Mouse (Mus musculus): ENCODE data around the gene Tmem28.

Gene Tmem28

DNA sequence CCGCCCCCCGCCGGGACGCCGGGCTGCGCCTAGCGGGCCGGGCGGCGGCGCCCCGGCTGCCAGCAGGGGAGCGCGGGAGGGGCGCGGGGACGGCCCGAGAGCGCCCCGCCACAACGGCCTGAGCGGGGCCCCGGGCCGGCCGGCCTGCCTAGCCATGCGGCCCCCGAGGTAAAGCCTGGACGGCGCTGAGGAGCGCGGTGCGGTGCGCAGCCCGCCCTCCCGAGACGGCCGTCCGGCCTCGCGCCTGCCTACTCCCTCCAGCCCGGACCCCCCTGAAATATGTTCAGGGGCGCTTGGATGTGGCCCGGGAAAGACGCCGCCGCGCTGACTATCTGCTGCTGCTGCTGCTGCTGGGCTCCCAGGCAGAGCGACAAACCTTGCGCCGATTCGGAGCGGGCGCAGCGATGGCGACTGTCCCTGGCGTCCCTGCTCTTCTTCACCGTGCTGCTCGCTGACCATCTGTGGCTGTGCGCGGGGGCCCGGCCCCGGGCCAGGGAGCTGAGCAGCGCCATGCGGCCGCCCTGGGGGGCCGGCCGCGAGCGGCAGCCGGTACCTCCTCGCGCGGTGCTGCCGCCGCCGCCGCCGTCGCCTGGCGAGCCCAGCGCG, at the start of gene Tmem28:
Gene Tmem28, plus strand, starts transcription at position 232 of the 606 bp plus-strand sequence.
- no peak for DNase-seq

DNA sequence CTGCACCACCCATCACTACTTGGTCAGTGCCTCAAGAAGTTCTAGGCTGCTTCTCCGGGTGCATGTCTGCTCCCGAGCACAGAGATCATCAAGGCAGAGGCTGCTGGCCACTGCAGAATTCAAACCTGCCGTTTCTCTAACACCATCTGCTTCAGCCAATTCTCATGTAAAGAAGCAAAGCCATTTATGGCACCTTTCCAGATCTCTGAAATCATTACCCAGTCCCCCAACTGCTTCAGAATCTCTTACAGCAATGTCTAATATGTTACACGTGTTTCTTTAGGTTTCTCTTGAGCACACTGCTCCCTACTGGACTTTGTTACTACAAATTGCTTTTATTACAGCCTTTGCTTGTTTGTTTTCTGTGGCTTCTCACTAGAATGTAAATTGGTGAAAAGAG, 40.5 kb upstream of the Tmem28 start:
- DNase-seq = no peak

GRCm38 (mm10) chrX:99808375-99808774, 12.4 kb upstream of the Tmem28 start:
- DNase-seq = no peak

- peak; percentile 37 for DNase-seq
Observed at GRCm38 (mm10) chrX:99819395-99819935, 1.4 kb upstream of the Tmem28 start.

DNA sequence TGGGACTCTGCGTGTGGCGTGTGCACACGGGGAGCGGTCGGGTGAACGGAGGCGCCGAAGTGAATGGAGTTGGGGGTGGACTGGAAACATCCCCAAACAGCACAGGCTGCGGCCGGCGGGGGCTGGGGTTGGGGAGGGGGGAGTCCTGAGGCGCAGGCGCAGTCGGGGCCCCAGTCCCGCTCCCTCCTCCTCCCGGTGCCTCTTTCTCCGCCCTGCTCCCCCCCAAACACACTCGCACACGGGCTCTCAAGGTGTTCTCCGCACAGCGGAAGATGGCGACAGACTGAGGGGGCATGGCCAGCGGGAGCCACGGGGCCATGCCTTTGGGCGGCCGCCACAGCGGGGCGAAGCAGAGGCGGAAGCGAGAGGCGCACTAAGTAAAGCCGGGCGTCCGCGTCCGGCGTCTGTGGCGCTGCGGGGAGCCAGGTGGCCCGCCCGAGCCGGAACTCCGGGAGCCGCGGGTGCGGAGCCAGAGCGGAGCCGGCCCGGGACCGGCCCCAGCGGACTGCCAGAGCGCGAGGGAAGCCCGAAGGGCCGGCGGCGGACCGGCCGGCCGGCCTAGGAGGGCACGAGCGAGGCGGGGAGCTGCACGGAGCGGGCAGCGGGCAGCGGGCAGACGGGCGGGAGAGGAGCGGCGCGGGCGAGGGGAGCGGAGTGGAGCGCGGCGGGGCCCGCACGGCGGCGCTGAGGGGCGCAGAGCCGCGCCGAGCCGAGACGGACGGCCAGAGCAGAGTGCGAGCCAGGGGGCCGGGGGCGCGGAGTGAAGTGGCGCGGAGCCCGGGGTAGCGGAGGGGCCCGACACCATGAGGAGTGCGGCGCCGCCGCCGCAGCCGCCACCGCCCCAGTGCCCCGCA, 658 bp upstream of the Tmem28 start:
- DNase-seq = peak; percentile 45

- DNase-seq = peak; percentile 51
Observed at GRCm38 (mm10) chrX:99842090-99842489, 21.3 kb downstream of the Tmem28 start.

DNA sequence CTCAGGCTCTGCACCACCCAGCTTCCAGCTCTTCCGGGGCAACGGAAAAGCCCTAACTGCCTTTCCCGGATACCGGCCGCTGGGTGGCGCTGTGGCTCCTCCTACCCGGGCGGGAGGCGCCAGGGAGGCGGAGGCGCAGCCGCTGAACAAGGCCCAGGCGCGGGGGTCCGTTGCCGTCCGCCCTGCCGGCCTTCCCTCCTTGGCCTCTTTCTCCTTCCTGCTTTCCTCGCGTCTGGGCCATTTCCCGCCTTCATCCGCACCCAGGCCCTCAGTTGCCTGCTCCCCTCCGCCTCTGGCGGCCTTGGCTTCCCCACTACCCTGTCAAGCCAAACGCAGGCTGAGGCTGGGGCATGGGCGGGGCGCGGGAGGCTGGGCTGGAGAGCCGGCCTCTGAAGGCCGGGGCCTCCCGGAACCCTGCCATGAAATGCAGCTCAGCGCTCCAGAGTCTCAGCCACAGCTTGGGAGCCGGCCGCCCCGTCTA, 32.5 kb downstream of the Tmem28 start:
- peak; percentile 5 for DNase-seq

GRCm38 (mm10) chrX:99853834-99854233, 33.0 kb downstream of the Tmem28 start:
- no peak for DNase-seq

DNA sequence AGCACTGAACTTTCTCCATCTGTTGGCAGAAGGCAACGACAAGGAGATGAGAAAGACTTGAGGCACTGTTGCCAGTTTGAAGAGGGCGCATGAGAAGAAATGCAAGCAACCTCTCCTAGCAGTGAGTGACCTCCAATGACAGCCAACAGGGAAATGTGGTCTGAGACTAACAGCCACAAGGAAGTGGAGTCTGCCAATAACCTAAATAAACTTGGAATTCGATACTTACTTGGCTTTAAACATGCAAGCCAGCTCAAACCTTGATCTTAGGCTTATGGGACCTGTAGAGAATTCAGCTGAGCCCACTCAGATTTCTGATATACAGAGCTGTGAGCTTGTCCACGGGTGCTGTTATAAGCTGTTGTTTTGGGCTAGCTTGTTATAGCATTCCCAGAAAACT, 51.4 kb downstream of the Tmem28 start:
- no peak for DNase-seq

DNA sequence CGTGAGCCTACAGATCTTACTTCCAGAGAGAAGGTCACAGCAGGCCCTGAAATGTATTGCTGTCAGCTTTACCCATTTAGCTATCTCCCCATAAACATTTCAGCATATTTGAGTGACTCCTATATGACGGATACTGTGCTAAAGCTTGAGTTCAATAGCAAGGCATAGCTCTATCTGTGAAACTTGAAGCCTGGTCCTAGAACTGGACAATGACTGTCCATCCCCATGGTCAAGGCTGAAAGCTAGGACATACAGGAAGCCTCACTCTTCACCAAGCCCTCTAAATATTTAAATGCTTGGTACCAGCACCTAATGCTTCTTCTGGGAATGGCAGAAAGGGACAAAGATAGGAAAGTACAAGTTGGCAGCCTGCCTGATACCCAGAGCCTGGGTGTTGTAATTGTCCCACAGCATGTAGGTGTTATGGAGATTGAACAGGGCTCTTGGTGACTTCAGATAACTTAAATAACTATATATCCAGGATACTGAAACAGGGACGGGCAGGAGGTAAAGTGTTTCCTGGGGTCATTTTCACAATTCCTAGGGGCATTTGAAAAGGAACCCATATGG, 51.9 kb downstream of the Tmem28 start:
- DNase-seq = no peak

DNA sequence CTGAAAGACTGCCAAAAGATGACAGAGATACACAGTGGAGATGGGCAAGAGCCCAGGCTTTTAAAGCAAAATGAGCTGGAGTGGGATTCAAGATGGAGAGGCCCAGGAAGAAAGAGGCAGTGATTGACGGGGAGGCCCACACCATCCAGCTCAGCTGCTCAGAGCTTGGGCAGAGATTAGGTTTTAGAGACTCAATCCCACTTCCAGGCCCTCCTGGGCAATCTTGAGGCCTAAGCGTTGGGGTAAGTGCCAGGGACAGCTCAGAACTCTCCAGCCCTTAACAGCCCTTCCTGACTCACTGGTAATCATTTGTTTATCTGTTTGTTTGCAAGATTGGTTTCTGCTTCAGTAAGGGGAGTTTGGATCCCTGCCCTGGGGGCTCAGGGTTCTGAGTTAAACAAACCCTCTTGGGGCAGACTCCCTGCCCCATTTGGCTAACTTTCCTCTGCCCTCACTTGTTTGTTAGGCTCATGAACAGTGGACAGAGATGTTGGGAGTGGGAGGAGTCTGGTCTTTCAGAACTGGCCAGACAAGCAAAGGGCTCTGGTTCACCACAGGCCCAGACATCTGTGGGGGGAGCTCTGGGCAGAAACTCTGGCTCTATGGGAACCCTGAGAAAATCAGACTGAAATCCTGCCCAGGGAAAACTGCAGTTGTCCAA, 52.6 kb downstream of the Tmem28 start:
- DNase-seq = no peak

DNA sequence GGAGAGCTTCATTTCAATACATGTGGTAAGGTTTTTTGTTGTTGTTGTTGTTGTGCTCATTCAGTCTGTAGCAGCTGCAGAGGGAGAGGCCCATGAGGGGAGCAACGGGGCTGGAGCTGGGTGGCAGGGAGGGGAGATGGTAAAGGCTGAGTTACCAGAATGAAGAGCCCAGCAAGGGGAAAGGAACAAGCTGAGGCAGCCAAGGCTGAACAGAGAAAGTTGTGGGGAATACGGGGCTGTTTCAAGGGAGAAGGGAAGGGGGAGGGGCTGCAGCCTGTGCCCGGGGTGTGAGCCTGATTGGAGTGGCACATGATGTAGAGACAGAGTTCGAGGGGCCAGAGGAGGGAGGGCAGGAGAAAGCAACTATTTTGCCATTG, 53.1 kb downstream of the Tmem28 start:
- DNase-seq = no peak

DNA sequence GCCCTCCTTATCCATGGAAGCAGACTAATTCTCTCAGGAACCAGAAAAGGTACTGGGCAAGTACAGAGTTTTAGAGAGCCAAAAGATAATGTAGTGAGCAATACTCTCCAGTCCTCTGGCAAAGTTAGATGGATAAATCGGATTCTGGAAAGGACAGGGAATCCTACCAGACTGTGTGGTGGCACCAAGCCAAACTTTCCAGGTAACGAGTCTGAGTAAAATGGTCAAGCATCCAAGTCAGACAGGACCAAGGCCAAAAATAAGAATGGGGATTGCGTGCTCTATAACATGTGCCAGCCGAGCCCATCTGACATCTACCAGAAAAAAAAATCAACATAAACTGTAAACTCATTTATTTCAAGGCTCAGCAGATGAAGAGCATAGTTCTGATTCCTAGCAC, 56.0 kb downstream of the Tmem28 start:
- DNase-seq = no peak

DNA sequence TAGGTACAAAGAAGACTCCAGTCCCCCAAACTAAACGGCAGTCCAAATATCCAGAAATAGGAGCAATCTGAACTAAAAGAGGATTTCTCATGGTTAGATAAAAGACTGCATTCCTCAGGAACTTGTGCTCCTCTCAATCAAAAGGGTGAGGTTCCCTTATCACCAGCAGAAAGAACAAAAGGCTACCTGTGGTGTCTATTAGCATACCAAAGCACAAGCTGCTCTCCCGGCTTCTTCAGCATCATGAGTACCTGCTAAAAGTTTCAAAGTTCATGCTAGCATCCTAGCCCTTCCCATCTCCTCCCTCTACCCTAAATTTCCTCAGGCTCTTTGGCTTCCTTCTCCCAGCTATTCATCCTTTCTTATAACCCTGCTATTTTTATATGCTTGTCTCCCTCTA, 62.6 kb downstream of the Tmem28 start:
- no peak for DNase-seq
